Mouse (Mus musculus) adrenal gland, adult 10 weeks (tissue): ENCODE measurements around the gene Nxnl2. TPM values are rescaled to one million over a fixed set of nuclear protein-coding genes. Genes with fewer than 3 reads are reported as not detected.

Source experiments
- polyA plus RNA-seq: library from polyadenylated mRNA; stranded (reverse); fragments of 350-450 nt; fragmentation: Illumina TruSeq; extraction: RNeasy Lipid Tissue Mini Kit (QIAGEN cat#74804); gene quantifications from one replicate; pipeline ENCODE4 v1.2.3, GENCODE M21; 2014; ENCODE audit warnings: low read depth, low replicate concordance

Nxnl2 gene
- polyA plus RNA-seq = not detected

GRCm38 (mm10) chr13:51170691-51171680 is at the start of gene Nxnl2:
Nxnl2 (plus strand) TSS chr13:51171022.

Other genes starting within 250 kb of the Nxnl2 start
- gene Spin1, start 70.1 kb upstream of the Nxnl2 start, polyA plus RNA-seq = 103 TPM
- gene S1pr3, start 237.6 kb downstream of the Nxnl2 start, polyA plus RNA-seq = 5.4 TPM